Mouse (Mus musculus) bone marrow macrophage, adult 2 months (primary cell): Measurements from ENCODE around the gene Klhl8.

Source experiments
- CTCF ChIP-seq: IDR thresholded peaks from 2 replicates; pipeline ENCODE4 v1.5.1; 2012; ENCODE audit warnings: low read depth, mild to moderate bottlenecking, low read length, moderate library complexity
- POLR2A ChIP-seq: IDR thresholded peaks from 2 replicates; pipeline ENCODE4 v1.6.1; 2012; ENCODE audit warnings: mild to moderate bottlenecking, low read depth, low read length, borderline replicate concordance

- no peak for TF ChIP-seq POLR2A
- no peak for TF ChIP-seq CTCF
Measured at GRCm38 (mm10) chr5:103916595-103917356, 5.7 kb upstream of the Klhl8 start.
